Mouse (Mus musculus): ENCODE data around the gene Poc1a. TPM values are rescaled to one million over a fixed set of nuclear protein-coding genes. Genes with fewer than 3 reads are reported as not detected.

Poc1a gene
- total and polyA plus RNA-seq, 2 experiments from 2014 or later, result 12.3 to 13.6 TPM

GRCm38 (mm10) chr9:106290636-106291122, 9.8 kb downstream of the Poc1a start:
- Histone ChIP-seq H3K4me3 (ENCODE audit: low read depth, low read length) (no peak overlapping the region), H3K9me3 (replicated peaks; ENCODE audit: control insufficient read depth, low read length) (no peaks in the 10 kb centered on the region), H3K27ac (ENCODE audit: low read depth) (no peak overlapping the region), H3K4me2 (ENCODE audit: low read depth, low read length) (no peak overlapping the region), H3K4me1 (ENCODE audit: control insufficient read depth, insufficient read depth) (no peaks in the 10 kb centered on the region), H3K9ac (replicated peaks; ENCODE audit: low read depth, low read length) (no peak overlapping the region), H3K27me3 (ENCODE audit: control insufficient read depth, insufficient read depth, low read length) (no peaks in the 10 kb centered on the region), H3K36me3 (replicated peaks; ENCODE audit: control insufficient read depth, insufficient read depth, low read length) (peaks cover 40% of the 10 kb centered on the region)
- WGBS, result 92% methylated on average over 17 of the region's 17 CpGs
- no peak for DNase-seq (ENCODE audit: low spot score)
- ATAC-seq (ENCODE audit: insufficient read depth, low read depth), result no peak
- TF ChIP-seq EP300 (IDR thresholded peaks at IDR 0.05; ENCODE audit: low read depth) (no peak), CTCF (IDR thresholded peaks at IDR 0.05; ENCODE audit: low read depth) (no peak)

- Histone ChIP-seq H3K27ac (ENCODE audit: low read depth) (peak overlapping the region; percentile 26; the same call in 1 of the 2 replicates), H3K36me3 (replicated peaks; ENCODE audit: control insufficient read depth, insufficient read depth, low read length) (peaks cover 43% of the 10 kb centered on the region), H3K9ac (replicated peaks; ENCODE audit: low read depth, low read length) (no peak overlapping the region), H3K27me3 (ENCODE audit: control insufficient read depth, insufficient read depth, low read length) (no peaks in the 10 kb centered on the region), H3K4me2 (ENCODE audit: low read depth, low read length) (no peak overlapping the region), H3K9me3 (replicated peaks; ENCODE audit: control insufficient read depth, low read length) (no peaks in the 10 kb centered on the region), H3K4me1 (ENCODE audit: control insufficient read depth, insufficient read depth) (no peaks in the 10 kb centered on the region), H3K4me3 (ENCODE audit: low read depth, low read length) (no peak overlapping the region)
- TF ChIP-seq CTCF (IDR thresholded peaks at IDR 0.05; ENCODE audit: low read depth) (no peak), EP300 (IDR thresholded peaks at IDR 0.05; ENCODE audit: low read depth) (no peak)
- ATAC-seq (ENCODE audit: insufficient read depth, low read depth), result 0 out of 2 replicates have a peak, but pooled peaks have one; percentile 35
- WGBS, result 80% methylated on average over 14 of the region's 14 CpGs
- no peak for DNase-seq (ENCODE audit: low spot score)
Measured at GRCm38 (mm10) chr9:106293569-106294156, 12.8 kb downstream of the Poc1a start.

GRCm38 (mm10) chr9:106296637-106297174, 15.8 kb downstream of the Poc1a start:
- Histone ChIP-seq H3K27ac (ENCODE audit: low read depth) (no peak overlapping the region), H3K4me2 (ENCODE audit: low read depth, low read length) (no peak overlapping the region), H3K27me3 (ENCODE audit: control insufficient read depth, insufficient read depth, low read length) (no peaks in the 10 kb centered on the region), H3K9ac (replicated peaks; ENCODE audit: low read depth, low read length) (no peak overlapping the region), H3K4me3 (ENCODE audit: low read depth, low read length) (no peak overlapping the region), H3K36me3 (replicated peaks; ENCODE audit: control insufficient read depth, insufficient read depth, low read length) (peaks cover 38% of the 10 kb centered on the region), H3K9me3 (replicated peaks; ENCODE audit: control insufficient read depth, low read length) (no peaks in the 10 kb centered on the region), H3K4me1 (ENCODE audit: control insufficient read depth, insufficient read depth) (no peaks in the 10 kb centered on the region)
- no peak for DNase-seq (ENCODE audit: low spot score)
- TF ChIP-seq CTCF (IDR thresholded peaks at IDR 0.05; ENCODE audit: low read depth) (no peak), EP300 (IDR thresholded peaks at IDR 0.05; ENCODE audit: low read depth) (no peak)
- 66% methylated on average over 6 of the region's 6 CpGs for WGBS
- no peak for ATAC-seq (ENCODE audit: insufficient read depth, low read depth)

GRCm38 (mm10) chr9:106300176-106300803, 19.4 kb downstream of the Poc1a start:
- Histone ChIP-seq H3K4me1 (ENCODE audit: control insufficient read depth, insufficient read depth) (peaks cover 14% of the 10 kb centered on the region), H3K27ac (ENCODE audit: low read depth) (no peak overlapping the region), H3K4me3 (ENCODE audit: low read depth, low read length) (no peak overlapping the region), H3K9ac (replicated peaks; ENCODE audit: low read depth, low read length) (no peak overlapping the region), H3K36me3 (replicated peaks; ENCODE audit: control insufficient read depth, insufficient read depth, low read length) (peaks cover 32% of the 10 kb centered on the region), H3K4me2 (ENCODE audit: low read depth, low read length) (no peak overlapping the region), H3K9me3 (replicated peaks; ENCODE audit: control insufficient read depth, low read length) (no peaks in the 10 kb centered on the region), H3K27me3 (ENCODE audit: control insufficient read depth, insufficient read depth, low read length) (no peaks in the 10 kb centered on the region)
- 81% methylated on average over 20 of the region's 20 CpGs for WGBS
- TF ChIP-seq EP300 (IDR thresholded peaks at IDR 0.05; ENCODE audit: low read depth) (no peak), CTCF (IDR thresholded peaks at IDR 0.05; ENCODE audit: low read depth) (no peak)
- ATAC-seq (ENCODE audit: insufficient read depth, low read depth) (no peak), DNase-seq (ENCODE audit: low spot score) (no peak)

GRCm38 (mm10) chr9:106300949-106301348, 20.1 kb downstream of the Poc1a start:
- Histone ChIP-seq H3K36me3 (replicated peaks; ENCODE audit: control insufficient read depth, insufficient read depth, low read length) (peaks cover 32% of the 10 kb centered on the region), H3K9ac (replicated peaks; ENCODE audit: low read depth, low read length) (no peak overlapping the region), H3K4me2 (ENCODE audit: low read depth, low read length) (no peak overlapping the region), H3K27ac (ENCODE audit: low read depth) (no peak overlapping the region), H3K4me1 (ENCODE audit: control insufficient read depth, insufficient read depth) (peaks cover 14% of the 10 kb centered on the region), H3K27me3 (ENCODE audit: control insufficient read depth, insufficient read depth, low read length) (no peaks in the 10 kb centered on the region), H3K4me3 (ENCODE audit: low read depth, low read length) (no peak overlapping the region), H3K9me3 (replicated peaks; ENCODE audit: control insufficient read depth, low read length) (no peaks in the 10 kb centered on the region)
- WGBS, result 73% methylated on average over 6 of the region's 6 CpGs
- no peak for ATAC-seq (ENCODE audit: insufficient read depth, low read depth)
- no peak for DNase-seq (ENCODE audit: low spot score)
- TF ChIP-seq EP300 (IDR thresholded peaks at IDR 0.05; ENCODE audit: low read depth) (no peak), CTCF (IDR thresholded peaks at IDR 0.05; ENCODE audit: low read depth) (no peak)
